Mouse (Mus musculus): ENCODE results near the gene Zfp112. TPM values are rescaled to one million over a fixed set of nuclear protein-coding genes. Genes with fewer than 3 reads are reported as not detected.

Gene Zfp112
- polyA plus RNA-seq, 1 experiment, result 7.7 TPM

DNA sequence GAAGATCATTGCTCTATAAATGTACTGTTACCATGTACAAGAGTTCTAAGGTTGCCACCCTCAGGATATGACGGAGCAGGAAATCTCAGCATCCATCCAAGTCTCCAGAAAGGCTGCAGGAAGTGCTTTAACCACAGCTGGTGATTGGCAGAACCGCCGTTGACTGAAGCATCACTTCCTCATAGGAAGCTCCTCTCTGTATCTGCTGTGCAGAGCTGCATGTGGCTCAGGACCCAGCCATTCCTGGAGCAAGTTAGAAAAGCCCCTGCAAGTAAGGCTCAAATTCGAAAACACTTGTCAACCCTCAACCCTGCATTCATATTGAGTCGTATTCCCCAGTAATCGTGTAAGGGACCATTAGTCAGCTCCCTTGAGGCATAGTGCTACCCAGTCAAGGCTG lies 30.5 kb downstream of the Zfp112 start:
- Histone ChIP-seq H3K4me3 (replicated peaks; ENCODE audit: insufficient read depth, low read depth, low read length) (no peak overlapping the region), H3K27me3 (ENCODE audit: control insufficient read depth, insufficient read depth, low read length) (no peaks in the 10 kb centered on the region), H3K27ac (ENCODE audit: insufficient read depth, low read length) (no peak overlapping the region), H3K4me1 (ENCODE audit: control insufficient read depth, insufficient read depth, low read length) (no peaks in the 10 kb centered on the region)
- 87% methylated on average over 6 of the region's 6 CpGs for WGBS
- TF ChIP-seq POLR2A (IDR thresholded peaks at IDR 0.05; ENCODE audit: borderline replicate concordance, insufficient read depth, low read length) (no peak), CTCF (IDR thresholded peaks at IDR 0.05; ENCODE audit: borderline replicate concordance, insufficient read depth, low read depth, low read length) (no peak)
- no peak for DNase-seq

DNA sequence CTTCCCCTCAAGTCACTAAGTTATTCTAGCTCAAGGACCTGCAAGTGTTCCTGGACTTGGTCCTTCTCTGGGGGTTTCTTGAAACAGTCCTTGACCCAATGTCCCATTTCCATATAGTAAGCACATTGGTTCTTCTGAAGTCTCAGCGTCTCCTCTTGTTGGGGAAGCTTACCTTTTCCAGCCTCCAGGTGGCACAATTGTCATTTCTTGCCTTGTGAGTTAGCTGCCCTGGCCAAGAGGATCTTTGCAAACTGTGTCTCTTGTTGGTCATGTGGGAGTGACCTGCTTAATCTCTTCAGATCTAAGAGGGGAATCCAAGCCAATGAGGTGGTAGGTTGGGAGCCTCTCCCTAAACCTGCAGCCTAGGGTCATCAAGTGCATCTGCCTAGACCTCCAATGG lies 41.2 kb downstream of the Zfp112 start:
- Histone ChIP-seq H3K27me3 (ENCODE audit: control insufficient read depth, insufficient read depth, low read length) (no peaks in the 10 kb centered on the region), H3K4me3 (replicated peaks; ENCODE audit: insufficient read depth, low read depth, low read length) (no peak overlapping the region), H3K4me1 (ENCODE audit: control insufficient read depth, insufficient read depth, low read length) (no peaks in the 10 kb centered on the region), H3K27ac (ENCODE audit: insufficient read depth, low read length) (no peak overlapping the region)
- no peak for DNase-seq
- TF ChIP-seq CTCF (IDR thresholded peaks at IDR 0.05; ENCODE audit: borderline replicate concordance, insufficient read depth, low read depth, low read length) (no peak), POLR2A (IDR thresholded peaks at IDR 0.05; ENCODE audit: borderline replicate concordance, insufficient read depth, low read length) (no peak)
- WGBS, result 11% methylated on average over 1 of the region's 1 CpGs

DNA sequence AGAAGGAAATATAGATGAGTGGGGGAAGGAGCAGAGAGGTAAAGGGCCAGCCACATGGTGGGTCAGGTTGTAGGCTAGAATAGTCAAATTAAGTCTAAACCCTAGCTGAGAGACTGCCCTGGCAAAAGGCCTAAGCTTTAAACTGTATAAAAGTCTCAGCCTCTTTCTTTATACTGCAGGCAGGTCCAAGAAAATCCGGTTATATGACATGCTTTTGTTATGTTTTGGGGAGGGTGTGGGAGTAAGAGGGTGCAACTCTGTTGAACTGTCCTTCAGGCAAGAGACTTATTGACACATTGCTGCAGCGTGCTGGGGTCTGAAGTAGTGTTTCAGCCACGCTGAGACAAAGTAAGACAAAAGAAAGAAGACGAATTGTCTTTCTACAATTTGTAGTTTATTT lies 60.1 kb downstream of the Zfp112 start:
- 60% methylated on average over 4 of the region's 4 CpGs for WGBS
- Histone ChIP-seq H3K27ac (ENCODE audit: insufficient read depth, low read length) (no peak overlapping the region), H3K4me1 (ENCODE audit: control insufficient read depth, insufficient read depth, low read length) (no peaks in the 10 kb centered on the region), H3K4me3 (replicated peaks; ENCODE audit: insufficient read depth, low read depth, low read length) (no peak overlapping the region), H3K27me3 (ENCODE audit: control insufficient read depth, insufficient read depth, low read length) (no peaks in the 10 kb centered on the region)
- TF ChIP-seq POLR2A (IDR thresholded peaks at IDR 0.05; ENCODE audit: borderline replicate concordance, insufficient read depth, low read length) (no peak), CTCF (IDR thresholded peaks at IDR 0.05; ENCODE audit: borderline replicate concordance, insufficient read depth, low read depth, low read length) (no peak)
- DNase-seq, result no peak

DNA sequence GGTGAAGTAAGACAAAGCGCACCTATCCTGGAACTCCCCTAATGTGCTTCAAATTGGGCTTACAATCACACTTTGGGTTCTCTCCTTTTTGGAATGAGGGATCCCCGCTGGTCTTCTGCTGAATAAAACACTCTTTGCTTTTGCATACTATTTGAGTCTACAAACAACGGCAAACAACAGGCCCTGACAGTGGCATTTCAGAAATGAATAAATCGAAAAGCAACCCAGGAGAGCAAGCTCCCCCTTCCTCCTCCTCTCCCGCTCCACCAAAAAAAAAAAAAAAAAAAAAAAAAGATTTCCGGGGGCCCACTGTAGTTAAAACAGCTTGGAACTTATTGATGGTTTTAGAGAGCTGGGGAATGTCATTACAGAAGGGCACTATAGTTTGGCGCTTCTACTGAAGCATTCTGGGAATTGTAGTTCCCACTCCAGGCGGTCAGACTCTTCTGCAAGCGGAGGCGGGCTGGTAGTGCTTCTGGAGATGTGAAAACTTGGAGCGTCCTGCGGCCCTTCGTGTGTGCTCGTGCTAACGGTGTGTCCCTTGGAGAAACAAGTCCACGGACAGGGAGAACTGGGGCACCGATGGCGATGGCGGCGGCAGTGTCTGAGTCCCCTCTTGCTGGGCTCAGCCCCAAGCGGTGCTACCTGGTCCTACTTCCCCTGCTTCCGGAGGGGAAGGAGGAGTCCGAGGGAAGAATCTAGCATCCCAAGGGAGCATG lies 62.7 kb downstream of the Zfp112 start, which contains the start of gene Zfp114:
Zfp114 (plus strand) TSS at position 443 of the 719 bp plus-strand sequence.
- Histone ChIP-seq H3K27me3 (ENCODE audit: control insufficient read depth, insufficient read depth, low read length) (no peaks in the 10 kb centered on the region), H3K4me3 (replicated peaks; ENCODE audit: insufficient read depth, low read depth, low read length) (peak within 1 kb of the TSS; percentile 85), H3K27ac (ENCODE audit: insufficient read depth, low read length) (peak within 1 kb of the TSS; percentile 27), H3K4me1 (ENCODE audit: control insufficient read depth, insufficient read depth, low read length) (no peaks in the 10 kb centered on the region)
- WGBS, result 11% methylated on average over 23 of the region's 23 CpGs
- TF ChIP-seq CTCF (IDR thresholded peaks at IDR 0.05; ENCODE audit: borderline replicate concordance, insufficient read depth, low read depth, low read length), result no peak
- peak; percentile 66; the same call in 1 of the 2 replicates for TF ChIP-seq POLR2A (IDR thresholded peaks at IDR 0.05; ENCODE audit: borderline replicate concordance, insufficient read depth, low read length)
- peak; percentile 80 to 87 for DNase-seq

DNA sequence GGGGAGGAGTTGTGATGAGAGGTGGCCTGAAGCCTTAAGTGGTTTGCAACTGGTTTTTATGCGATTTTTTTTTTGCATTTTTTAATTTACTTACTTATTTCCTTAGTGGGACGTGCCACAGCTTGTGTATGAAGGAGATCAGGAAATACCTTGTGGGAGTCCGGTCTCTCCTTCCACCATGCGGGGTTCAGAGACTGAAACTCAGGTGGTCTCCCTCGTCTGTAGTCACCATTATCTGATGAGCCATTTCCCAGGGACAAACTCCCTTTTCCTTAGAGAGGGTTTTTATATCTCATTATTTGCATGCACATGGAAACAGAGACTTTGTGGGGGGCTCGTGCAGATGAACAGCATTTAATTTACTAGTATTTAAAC lies 63.2 kb downstream of the Zfp112 start:
- Histone ChIP-seq H3K27me3 (ENCODE audit: control insufficient read depth, insufficient read depth, low read length) (no peaks in the 10 kb centered on the region), H3K27ac (ENCODE audit: insufficient read depth, low read length) (no peak overlapping the region), H3K4me1 (ENCODE audit: control insufficient read depth, insufficient read depth, low read length) (no peaks in the 10 kb centered on the region), H3K4me3 (replicated peaks; ENCODE audit: insufficient read depth, low read depth, low read length) (peak overlapping the region; percentile 85)
- DNase-seq, result no peak
- TF ChIP-seq CTCF (IDR thresholded peaks at IDR 0.05; ENCODE audit: borderline replicate concordance, insufficient read depth, low read depth, low read length), result no peak
- no peak for TF ChIP-seq POLR2A (IDR thresholded peaks at IDR 0.05; ENCODE audit: borderline replicate concordance, insufficient read depth, low read length)
- WGBS, result 41% methylated on average over 6 of the region's 6 CpGs

Other genes starting within 250 kb of the Zfp112 start
- not detected in 2 replicates for gene Vmn1r177, start 245.9 kb upstream of the Zfp112 start, polyA plus RNA-seq (2012; rRNA removed)
- gene Vmn1r178, start 220.3 kb upstream of the Zfp112 start, polyA plus RNA-seq (2012; rRNA removed), result not detected in 2 replicates
- not detected in 2 replicates for gene Vmn1r179, start 185.3 kb upstream of the Zfp112 start, polyA plus RNA-seq (2012; rRNA removed)
- gene Vmn1r180, start 161.7 kb upstream of the Zfp112 start, polyA plus RNA-seq (2012; rRNA removed), result not detected in 2 replicates
- not detected in 2 replicates for gene Vmn1r181, start 137.7 kb upstream of the Zfp112 start, polyA plus RNA-seq (2012; rRNA removed)
- not detected in 2 replicates for gene V1rd19, start 110.6 kb upstream of the Zfp112 start, polyA plus RNA-seq (2012; rRNA removed)
- not detected in 2 replicates for gene Vmn1r183, start 59.1 kb upstream of the Zfp112 start, polyA plus RNA-seq (2012; rRNA removed)
- gene Zfp180, start 30.4 kb upstream of the Zfp112 start, polyA plus RNA-seq (2012; rRNA removed), result 35.3 and 36.3 TPM in 2 replicates
- gene Zfp235, start 21.9 kb downstream of the Zfp112 start, polyA plus RNA-seq (2012; rRNA removed), result 20.2 and 21.4 TPM in 2 replicates
- 2.2 and 3.0 TPM in 2 replicates for gene Zfp114, start 62.7 kb downstream of the Zfp112 start, polyA plus RNA-seq (2012; rRNA removed)
- 5.3 and 5.5 TPM in 2 replicates for gene Zfp111, start 99.1 kb downstream of the Zfp112 start, polyA plus RNA-seq (2012; rRNA removed)
- 6.5 and 7.2 TPM in 2 replicates for gene Zfp109, start 125.2 kb downstream of the Zfp112 start, polyA plus RNA-seq (2012; rRNA removed)
- 5.7 and 6.1 TPM in 2 replicates for gene Zfp108, start 142.5 kb downstream of the Zfp112 start, polyA plus RNA-seq (2012; rRNA removed)
- 8.8 and 9.2 TPM in 2 replicates for gene Zfp93, start 158.1 kb downstream of the Zfp112 start, polyA plus RNA-seq (2012; rRNA removed)
- 33.0 and 36.4 TPM in 2 replicates for gene Zfp61, start 188.9 kb downstream of the Zfp112 start, polyA plus RNA-seq (2012; rRNA removed)
- 18.2 and 18.3 TPM in 2 replicates for gene Zfp94, start 204.4 kb downstream of the Zfp112 start, polyA plus RNA-seq (2012; rRNA removed)
- gene Tescl, start 221.6 kb downstream of the Zfp112 start, polyA plus RNA-seq (2012; rRNA removed), result 0.22 and 0.39 TPM in 2 replicates
- not detected in 2 replicates for gene Lypd5, start 236.9 kb downstream of the Zfp112 start, polyA plus RNA-seq (2012; rRNA removed)

Data from cerebellum, adult 2 months (tissue).